Mouse (Mus musculus): ENCODE data around the gene Ngp. TPM values are rescaled to one million over a fixed set of nuclear protein-coding genes. Genes with fewer than 3 reads are reported as not detected.
"Not testable (repeated sequence)": the region's sequence is repeated elsewhere in the genome, so short reads cannot be mapped to it uniquely, and the experiment has no call there.

Gene Ngp
- polyA plus RNA-seq (2012; ENCODE audit: insufficient read depth, insufficient read length, missing spikeins), result 4.7 and 5.3 TPM in 2 replicates

- H3K27ac ChIP-seq (ENCODE audit: insufficient read depth, low read depth, low read length), result no peak within 1 kb of the TSS
- TF ChIP-seq CTCF (IDR thresholded peaks at IDR 0.05; ENCODE audit: low read depth, low read length) (no peak), POLR2A (IDR thresholded peaks at IDR 0.05; ENCODE audit: borderline replicate concordance, low read depth, low read length) (no peak)
- peaks cover 2% of the 10 kb centered on the region; the same call in 1 of the 2 replicates for H3K4me1 ChIP-seq (ENCODE audit: control insufficient read depth, insufficient read depth, low read length)
- H3K4me3 ChIP-seq (ENCODE audit: insufficient read depth, low read length), result no peak within 1 kb of the TSS
Measured at GRCm38 (mm10) chr9:110419511-110420112, at the start of gene Ngp. Gene Ngp (plus strand): TSS chr9:110419747.

DNA sequence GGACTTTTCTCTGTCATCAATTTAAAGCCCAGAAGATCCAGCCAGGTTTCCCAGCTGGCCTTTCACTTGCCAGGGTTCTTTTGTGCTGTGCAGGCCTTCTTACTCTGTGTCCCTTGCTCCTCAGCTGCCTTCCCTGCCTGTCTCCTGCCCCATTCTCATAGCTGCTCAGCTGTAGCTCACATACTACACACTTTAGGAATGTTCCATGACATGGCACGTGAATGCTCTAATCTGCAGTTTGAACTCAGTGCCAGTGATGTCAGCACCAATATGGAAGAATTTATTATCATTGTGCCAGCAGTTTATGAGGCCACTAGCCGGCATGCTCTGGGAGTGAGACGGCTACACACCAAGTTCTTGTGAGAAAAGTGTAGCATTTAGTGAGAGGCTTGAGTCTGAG lies 49.7 kb upstream of the Ngp start:
- TF ChIP-seq CTCF (IDR thresholded peaks at IDR 0.05; ENCODE audit: low read depth, low read length) (no peak), POLR2A (IDR thresholded peaks at IDR 0.05; ENCODE audit: borderline replicate concordance, low read depth, low read length) (no peak)
- Histone ChIP-seq H3K4me1 (ENCODE audit: control insufficient read depth, insufficient read depth, low read length) (peaks cover 7% of the 10 kb centered on the region), H3K4me3 (ENCODE audit: insufficient read depth, low read length) (no peak overlapping the region), H3K27ac (ENCODE audit: insufficient read depth, low read depth, low read length) (no peak overlapping the region)

- TF ChIP-seq POLR2A (IDR thresholded peaks at IDR 0.05; ENCODE audit: borderline replicate concordance, low read depth, low read length) (no peak), CTCF (IDR thresholded peaks at IDR 0.05; ENCODE audit: low read depth, low read length) (no peak)
- Histone ChIP-seq H3K4me1 (ENCODE audit: control insufficient read depth, insufficient read depth, low read length) (no peaks in the 10 kb centered on the region), H3K27ac (ENCODE audit: insufficient read depth, low read depth, low read length) (no peak overlapping the region), H3K4me3 (ENCODE audit: insufficient read depth, low read length) (no peak overlapping the region)
Measured at GRCm38 (mm10) chr9:110373871-110374270, 45.7 kb upstream of the Ngp start.

DNA sequence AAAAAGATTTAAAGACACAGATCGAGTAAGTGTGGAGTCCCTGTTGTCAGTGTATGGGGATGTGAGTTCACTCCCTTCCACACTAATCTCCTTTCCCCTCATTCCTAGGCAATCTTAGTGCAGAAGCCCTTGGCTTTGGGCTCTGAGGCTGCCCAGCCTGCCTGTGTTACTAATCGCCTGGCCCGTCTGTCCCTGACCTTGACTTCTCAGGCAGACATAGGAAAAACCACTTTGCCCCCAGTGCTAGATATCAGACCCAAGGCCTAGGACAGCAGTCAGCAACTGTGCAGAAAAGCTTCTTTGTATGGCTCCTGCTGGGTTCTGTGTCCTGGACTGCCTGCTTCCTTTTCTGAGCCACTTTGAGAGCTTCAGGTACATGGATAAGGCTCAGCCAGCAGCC lies 43.9 kb upstream of the Ngp start:
- Histone ChIP-seq H3K4me3 (ENCODE audit: insufficient read depth, low read length) (no peak overlapping the region), H3K4me1 (ENCODE audit: control insufficient read depth, insufficient read depth, low read length) (no peaks in the 10 kb centered on the region), H3K27ac (ENCODE audit: insufficient read depth, low read depth, low read length) (no peak overlapping the region)
- TF ChIP-seq CTCF (IDR thresholded peaks at IDR 0.05; ENCODE audit: low read depth, low read length) (no peak), POLR2A (IDR thresholded peaks at IDR 0.05; ENCODE audit: borderline replicate concordance, low read depth, low read length) (no peak)

DNA sequence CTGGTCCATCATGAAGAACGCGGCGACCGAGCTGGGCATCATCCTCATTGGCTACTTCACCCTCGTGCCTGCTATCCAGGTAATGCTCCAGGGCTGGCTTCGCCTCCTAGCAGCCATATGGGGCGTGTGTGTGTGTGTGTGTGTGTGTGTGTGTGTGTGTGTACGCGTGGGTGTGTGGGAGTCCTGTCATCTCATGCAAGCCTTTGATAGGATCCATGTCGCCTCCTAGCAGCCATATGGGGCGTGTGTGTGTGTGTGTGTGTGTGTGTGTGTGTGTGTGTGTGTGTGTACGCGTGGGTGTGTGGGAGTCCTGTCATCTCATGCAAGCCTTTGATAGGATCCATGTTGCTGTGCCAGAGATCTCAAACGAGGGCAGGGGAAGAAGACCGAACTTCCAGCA lies 41.9 kb upstream of the Ngp start:
- not testable (repeated sequence) for H3K4me1 ChIP-seq (ENCODE audit: control insufficient read depth, insufficient read depth, low read length); H3K4me3 ChIP-seq (ENCODE audit: insufficient read depth, low read length); H3K27ac ChIP-seq (ENCODE audit: insufficient read depth, low read depth, low read length)

GRCm38 (mm10) chr9:110379361-110379760 lies 40.2 kb upstream of the Ngp start:
- Histone ChIP-seq H3K4me1 (ENCODE audit: control insufficient read depth, insufficient read depth, low read length) (no peaks in the 10 kb centered on the region), H3K4me3 (ENCODE audit: insufficient read depth, low read length) (no peak overlapping the region), H3K27ac (ENCODE audit: insufficient read depth, low read depth, low read length) (no peak overlapping the region)
- no peak for TF ChIP-seq CTCF (IDR thresholded peaks at IDR 0.05; ENCODE audit: low read depth, low read length)
- no peak for TF ChIP-seq POLR2A (IDR thresholded peaks at IDR 0.05; ENCODE audit: borderline replicate concordance, low read depth, low read length)

DNA sequence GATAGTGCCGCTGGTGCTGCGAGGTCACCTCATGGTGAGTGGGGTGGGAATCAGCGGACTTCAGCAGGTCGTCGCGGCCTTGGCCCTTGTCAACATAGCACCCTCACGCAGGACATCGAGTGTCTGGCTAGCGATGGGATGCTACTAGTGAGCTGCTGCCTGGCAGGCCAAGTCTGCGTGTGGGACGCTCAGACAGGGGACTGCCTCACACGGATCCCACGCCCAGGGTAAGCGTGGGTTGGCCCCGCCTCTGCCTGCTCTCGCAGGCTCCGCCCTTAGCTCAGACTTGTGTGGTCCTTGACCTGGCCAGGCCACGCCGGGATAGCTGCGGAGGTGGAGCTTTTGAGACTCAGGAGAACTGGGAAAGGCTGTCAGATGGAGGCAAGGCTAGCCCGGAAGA lies 38.9 kb upstream of the Ngp start:
- H3K4me1 ChIP-seq (ENCODE audit: control insufficient read depth, insufficient read depth, low read length), result no peaks in the 10 kb centered on the region
- TF ChIP-seq POLR2A (IDR thresholded peaks at IDR 0.05; ENCODE audit: borderline replicate concordance, low read depth, low read length) (no peak), CTCF (IDR thresholded peaks at IDR 0.05; ENCODE audit: low read depth, low read length) (no peak)

GRCm38 (mm10) chr9:110381292-110381691 lies 38.3 kb upstream of the Ngp start:
- TF ChIP-seq CTCF (IDR thresholded peaks at IDR 0.05; ENCODE audit: low read depth, low read length) (no peak), POLR2A (IDR thresholded peaks at IDR 0.05; ENCODE audit: borderline replicate concordance, low read depth, low read length) (no peak)
- Histone ChIP-seq H3K4me1 (ENCODE audit: control insufficient read depth, insufficient read depth, low read length) (no peaks in the 10 kb centered on the region), H3K4me3 (ENCODE audit: insufficient read depth, low read length) (no peak overlapping the region), H3K27ac (ENCODE audit: insufficient read depth, low read depth, low read length) (no peak overlapping the region)

More for the DNA sequence above, 38.9 kb upstream of the Ngp start:
- Histone ChIP-seq H3K4me3 (ENCODE audit: insufficient read depth, low read length) (no peak overlapping the region), H3K27ac (ENCODE audit: insufficient read depth, low read depth, low read length) (no peak overlapping the region)

DNA sequence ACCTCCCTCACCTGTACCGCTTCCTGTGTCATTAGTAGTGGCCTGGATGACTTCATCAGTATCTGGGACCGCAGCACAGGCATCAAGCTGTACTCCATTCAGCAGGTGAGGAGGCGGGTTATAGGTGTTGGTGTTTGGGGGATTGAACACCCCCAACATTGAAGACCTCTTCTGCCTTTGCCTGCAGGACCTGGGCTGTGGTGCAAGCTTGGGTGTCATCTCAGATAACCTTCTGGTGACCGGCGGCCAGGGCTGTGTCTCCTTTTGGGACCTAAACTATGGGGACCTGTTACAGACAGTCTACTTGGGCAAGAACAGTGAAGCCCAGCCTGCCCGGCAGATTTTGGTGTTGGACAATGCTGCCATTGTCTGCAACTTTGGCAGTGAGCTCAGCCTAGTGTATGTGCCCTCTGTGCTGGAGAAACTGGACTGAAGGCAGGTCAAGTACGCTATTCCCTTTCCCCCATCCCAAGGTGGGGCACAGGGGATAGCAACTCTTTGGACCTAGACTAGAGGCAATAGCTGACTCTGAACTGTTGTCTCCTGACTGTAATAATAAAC lies 35.1 kb upstream of the Ngp start:
- H3K27ac ChIP-seq (ENCODE audit: insufficient read depth, low read depth, low read length), result no peak overlapping the region
- H3K4me1 ChIP-seq (ENCODE audit: control insufficient read depth, insufficient read depth, low read length), result no peaks in the 10 kb centered on the region
- TF ChIP-seq CTCF (IDR thresholded peaks at IDR 0.05; ENCODE audit: low read depth, low read length), result no peak
- TF ChIP-seq POLR2A (IDR thresholded peaks at IDR 0.05; ENCODE audit: borderline replicate concordance, low read depth, low read length), result no peak
- no peak overlapping the region for H3K4me3 ChIP-seq (ENCODE audit: insufficient read depth, low read length)

- no peak for TF ChIP-seq POLR2A (IDR thresholded peaks at IDR 0.05; ENCODE audit: borderline replicate concordance, low read depth, low read length)
- no peak for TF ChIP-seq CTCF (IDR thresholded peaks at IDR 0.05; ENCODE audit: low read depth, low read length)
- Histone ChIP-seq H3K4me1 (ENCODE audit: control insufficient read depth, insufficient read depth, low read length) (no peaks in the 10 kb centered on the region), H3K27ac (ENCODE audit: insufficient read depth, low read depth, low read length) (no peak overlapping the region), H3K4me3 (ENCODE audit: insufficient read depth, low read length) (no peak overlapping the region)
Measured at GRCm38 (mm10) chr9:110388011-110388410, 31.5 kb upstream of the Ngp start.

Measured in bone marrow macrophage, adult 2 months (primary cell).